20 mouse cellular contexts compared by ENCODE assay signal in the genomic region with DNA sequence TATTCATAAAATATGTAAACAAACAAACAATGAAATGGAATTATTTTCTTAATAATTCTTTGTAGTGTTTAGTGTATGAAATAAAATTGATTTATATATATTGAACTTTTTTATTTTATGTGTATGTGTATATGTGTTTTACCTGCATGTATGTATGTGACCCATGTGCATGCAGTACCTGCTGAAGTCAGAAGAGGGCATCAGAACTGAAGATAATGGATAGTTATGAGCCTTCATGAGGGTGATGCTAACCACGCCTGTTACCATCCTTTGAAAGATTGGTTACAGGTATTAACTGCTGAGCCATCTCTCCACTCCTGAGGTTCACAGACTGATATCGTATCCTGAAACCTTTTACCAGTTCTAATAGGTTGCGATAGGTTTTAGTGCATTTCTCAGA. TPM values are rescaled to one million over a fixed set of nuclear protein-coding genes. Genes with fewer than 3 reads are reported as not detected.
DNase-seq lines count a peak whose midpoint lies in the region; ATAC-seq and TF ChIP-seq lines count a peak whose summit lies in the region.
"Had no signal": no experiment of that assay in that cellular context is flagged by ENCODE, and none has a peak within 500 bp of the region (broad histone marks: within the 10 kb centered on the region; RNA-seq: fewer than 3 reads in every experiment).

No protein-coding gene starts in this region.

- no peak overlapping the region for H3K9ac ChIP-seq in hindbrain, postnatal 0 days (replicated peaks; ENCODE audit: low read length)
- no peak overlapping the region for H3K9ac ChIP-seq in hindbrain, embryonic 14.5 days
- no peak overlapping the region for H3K9ac ChIP-seq in lung, embryonic 14.5 days
- no peak overlapping the region for H3K9ac ChIP-seq in stomach, postnatal 0 days (ENCODE audit: low read length)
- H3K9ac ChIP-seq: embryonic facial prominence, embryonic 12.5 days; forebrain, embryonic 13.5 days; lung, embryonic 15.5 days; neural tube, embryonic 12.5 days had no signal

- H3K9me3 ChIP-seq in hindbrain, postnatal 0 days (ENCODE audit: low read length) = no peaks in the 10 kb centered on the region
- H3K9me3 ChIP-seq in hindbrain, embryonic 14.5 days (ENCODE audit: control insufficient read depth, low read length) = no peaks in the 10 kb centered on the region
- H3K9me3 ChIP-seq in lung, embryonic 14.5 days (ENCODE audit: low read depth, low read length) = no peaks in the 10 kb centered on the region
- H3K9me3 ChIP-seq in stomach, postnatal 0 days (ENCODE audit: control insufficient read depth, low read length) = no peaks in the 10 kb centered on the region
- H3K9me3 ChIP-seq: embryonic facial prominence, embryonic 12.5 days; forebrain, embryonic 13.5 days; hindbrain, embryonic 10.5 days; lung, embryonic 15.5 days; midbrain, embryonic 10.5 days; neural tube, embryonic 12.5 days had no signal

- WGBS in hindbrain, postnatal 0 days = 97% methylated on average over 3 of the region's 3 CpGs
- 100% methylated on average over 3 of the region's 3 CpGs for whole genome bisulfite sequencing in hindbrain, embryonic 14.5 days
- 87% methylated on average over 3 of the region's 3 CpGs for WGBS in lung, embryonic 14.5 days
- 100% methylated on average over 3 of the region's 3 CpGs for WGBS in lung, adult 2 months
- 92% methylated on average over 3 of the region's 3 CpGs for WGBS in stomach, postnatal 0 days

- no peak overlapping the region for H3K4me3 ChIP-seq in hindbrain, postnatal 0 days (ENCODE audit: low read length)
- no peak overlapping the region for H3K4me3 ChIP-seq in hindbrain, embryonic 14.5 days (replicated peaks; ENCODE audit: low read length)
- no peak overlapping the region for H3K4me3 ChIP-seq in lung, embryonic 14.5 days (ENCODE audit: low read depth, low read length)
- H3K4me3 ChIP-seq in lung, adult 2 months (replicated peaks; ENCODE audit: extremely low read depth, low read depth, low read length) = no peak overlapping the region
- H3K4me3 ChIP-seq in stomach, postnatal 0 days (ENCODE audit: low read depth, low read length) = no peak overlapping the region
- H3K4me3 ChIP-seq: embryonic facial prominence, embryonic 12.5 days; erythroblast, embryonic 14.5 days; forebrain, embryonic 13.5 days; hindbrain, embryonic 10.5 days; lung, embryonic 15.5 days; midbrain, embryonic 10.5 days; neural tube, embryonic 12.5 days had no signal

- H3K4me1 ChIP-seq in hindbrain, postnatal 0 days (ENCODE audit: insufficient read depth, low read length) = peaks cover 4% of the 10 kb centered on the region; the same call in 1 of the 2 replicates
- H3K4me1 ChIP-seq in hindbrain, embryonic 14.5 days (replicated peaks; ENCODE audit: control insufficient read depth, insufficient read depth, low read length) = peaks cover 18% of the 10 kb centered on the region; the same call in 1 of the 2 replicates
- H3K4me1 ChIP-seq in lung, embryonic 14.5 days (ENCODE audit: insufficient read depth) = no peaks in the 10 kb centered on the region; the same call in 1 of the 2 replicates
- H3K4me1 ChIP-seq in lung, adult 2 months (ENCODE audit: control insufficient read depth, insufficient read depth, low read length) = no peaks in the 10 kb centered on the region
- H3K4me1 ChIP-seq in stomach, postnatal 0 days (replicated peaks; ENCODE audit: control insufficient read depth, insufficient read depth) = no peaks in the 10 kb centered on the region
- H3K4me1 ChIP-seq: lung, embryonic 15.5 days had no signal

- TF ChIP-seq CTCF in hindbrain, postnatal 0 days (IDR thresholded peaks at IDR 0.05; ENCODE audit: low read depth) = peak; percentile 15; the same call in 1 of the 2 replicates
- TF ChIP-seq CTCF in lung, embryonic 14.5 days (IDR thresholded peaks at IDR 0.05; ENCODE audit: low read depth) = peak; percentile 28
- TF ChIP-seq CTCF in lung, adult 2 months (IDR thresholded peaks at IDR 0.05; ENCODE audit: insufficient read depth, low read length) = no peak
- peak; percentile 31 for TF ChIP-seq CTCF in stomach, postnatal 0 days (IDR thresholded peaks at IDR 0.05; ENCODE audit: low read depth)

- no peak for DNase-seq in hindbrain, postnatal 0 days (ENCODE audit: low spot score)
- no peak for DNase-seq in hindbrain, embryonic 14.5 days (ENCODE audit: low spot score)
- DNase-seq in lung, embryonic 14.5 days = no peak
- no peak for DNase-seq in lung, adult 2 months
- DNase-seq in ES-CJ7 (ENCODE audit: low read depth, low spot score) = peak; percentile 39
- DNase-seq in stomach, postnatal 0 days (ENCODE audit: low spot score) = no peak
- DNase-seq in right cerebral cortex, adult 18-20 months = no peak
- DNase-seq: adrenal gland, adult 8-10 months; cerebellum, adult 8-10 months; gastrocnemius, postnatal 36 days; kidney, postnatal 4 days had no signal

- TF ChIP-seq EP300 in stomach, postnatal 0 days (optimal IDR thresholded peaks at IDR 0.05) = no peak

- H3K36me3 ChIP-seq in hindbrain, postnatal 0 days (ENCODE audit: insufficient read depth, low read length) = no peaks in the 10 kb centered on the region
- H3K36me3 ChIP-seq in hindbrain, embryonic 14.5 days (replicated peaks; ENCODE audit: control insufficient read depth, insufficient read depth) = no peaks in the 10 kb centered on the region
- no peaks in the 10 kb centered on the region for H3K36me3 ChIP-seq in lung, embryonic 14.5 days (ENCODE audit: insufficient read depth)
- no peaks in the 10 kb centered on the region for H3K36me3 ChIP-seq in stomach, postnatal 0 days (ENCODE audit: control insufficient read depth, insufficient read depth, low read length)
- H3K36me3 ChIP-seq: embryonic facial prominence, embryonic 12.5 days; hindbrain, embryonic 10.5 days; lung, embryonic 15.5 days; midbrain, embryonic 10.5 days; neural tube, embryonic 12.5 days had no signal

- no peaks in the 10 kb centered on the region for H3K27me3 ChIP-seq in hindbrain, postnatal 0 days (ENCODE audit: insufficient read depth, low read length)
- H3K27me3 ChIP-seq in hindbrain, embryonic 14.5 days (ENCODE audit: control insufficient read depth, insufficient read depth, low read length) = no peaks in the 10 kb centered on the region
- no peaks in the 10 kb centered on the region for H3K27me3 ChIP-seq in lung, embryonic 14.5 days (ENCODE audit: insufficient read depth, low read length)
- no peaks in the 10 kb centered on the region for H3K27me3 ChIP-seq in stomach, postnatal 0 days (ENCODE audit: control insufficient read depth, insufficient read depth, low read length)
- H3K27me3 ChIP-seq: embryonic facial prominence, embryonic 12.5 days; forebrain, embryonic 13.5 days; lung, embryonic 15.5 days; neural tube, embryonic 12.5 days had no signal

- TF ChIP-seq POLR2A in lung, adult 2 months (IDR thresholded peaks at IDR 0.05; ENCODE audit: borderline replicate concordance, extremely low read depth, low read depth, low read length) = no peak

- no peak overlapping the region for H3K4me2 ChIP-seq in hindbrain, postnatal 0 days (ENCODE audit: low read depth, low read length)
- no peak overlapping the region for H3K4me2 ChIP-seq in hindbrain, embryonic 14.5 days (replicated peaks)
- H3K4me2 ChIP-seq in lung, embryonic 14.5 days = no peak overlapping the region
- no peak overlapping the region for H3K4me2 ChIP-seq in stomach, postnatal 0 days (replicated peaks; ENCODE audit: low read depth)
- H3K4me2 ChIP-seq: embryonic facial prominence, embryonic 12.5 days; forebrain, embryonic 13.5 days; lung, embryonic 15.5 days; neural tube, embryonic 12.5 days had no signal

- H3K27ac ChIP-seq in hindbrain, postnatal 0 days = no peak overlapping the region
- no peak overlapping the region for H3K27ac ChIP-seq in hindbrain, embryonic 14.5 days
- no peak overlapping the region for H3K27ac ChIP-seq in lung, embryonic 14.5 days (ENCODE audit: low read depth)
- no peak overlapping the region for H3K27ac ChIP-seq in stomach, postnatal 0 days (replicated peaks)
- H3K27ac ChIP-seq: embryonic facial prominence, embryonic 12.5 days; forebrain, embryonic 13.5 days; hindbrain, embryonic 10.5 days; lung, embryonic 15.5 days; macrophage; midbrain, embryonic 10.5 days; neural tube, embryonic 12.5 days had no signal

- no peak for ATAC-seq in hindbrain, postnatal 0 days
- ATAC-seq in hindbrain, embryonic 14.5 days (ENCODE audit: low FRiP score) = no peak
- ATAC-seq in lung, embryonic 14.5 days (ENCODE audit: insufficient read depth) = no peak
- no peak for ATAC-seq in stomach, postnatal 0 days (ENCODE audit: low FRiP score, low TSS enrichment)
- ATAC-seq: forebrain, embryonic 13.5 days; inflammation-experienced regulatory T-cells, adult 6 months had no signal

RNA-seq across cellular contexts. Expression of gene Bcl7a, which starts 23.5 kb away (rescaled TPM):
- total RNA-seq in hindbrain, postnatal 0 days (2014; rRNA removed) = 42.4 and 42.6 TPM in 2 replicates
- 25.1 and 25.6 TPM in 2 replicates for polyA plus RNA-seq in hindbrain, postnatal 0 days (2015; fragmentation: Nextera tagmentation; extraction: Ambion mirVana)
- 35.6 and 36.5 TPM in 2 replicates for polyA plus RNA-seq in hindbrain, embryonic 14.5 days (2014; fragmentation: Nextera tagmentation; extraction: Ambion mirVana)
- 24.9 and 25.0 TPM in 2 replicates for polyA plus RNA-seq in lung, embryonic 14.5 days (2014; fragmentation: Nextera tagmentation; extraction: Ambion mirVana)
- 9.4 and 11.9 TPM in 2 replicates for polyA plus RNA-seq in lung, adult 2 months (2012; rRNA removed)
- 5.9 and 6.4 TPM in 2 replicates for polyA plus RNA-seq in stomach, postnatal 0 days (2015; fragmentation: Nextera tagmentation; extraction: Ambion mirVana)
